Mouse (Mus musculus) heart, embryonic 12.5 days (tissue): ENCODE measurements around the gene Dhx15. TPM values are rescaled to one million over a fixed set of nuclear protein-coding genes. Genes with fewer than 3 reads are reported as not detected.

Source experiments
- ATAC-seq: fragments of 200-750 bp; cut with Nextera tagmentation; 2 replicates; pipeline ENCODE4 v1.8.0; 2017; ENCODE audit warnings: moderate TSS enrichment, moderate library complexity; ENCODE audit not compliant: insufficient number of reproducible peaks, low FRiP score
- H3K27ac ChIP-seq: fragments of 300-500 bp; sonication (generic); 2 replicates; pipeline ENCODE4 v1.5.1; 2016; ENCODE audit warnings: mild to moderate bottlenecking, moderate library complexity; ENCODE audit not compliant: poor library complexity, severe bottlenecking
- H3K27me3 ChIP-seq: fragments of 300-500 bp; sonication (generic); replicated peaks from 2 replicates; pipeline ENCODE4 v1.6.1; 2016; ENCODE audit warnings: mild to moderate bottlenecking, moderate library complexity
- H3K36me3 ChIP-seq: fragments of 300-500 bp; sonication (generic); 2 replicates; pipeline ENCODE4 v1.6.1; 2016; ENCODE audit warnings: mild to moderate bottlenecking, moderate library complexity
- H3K4me1 ChIP-seq: fragments of 300-500 bp; sonication (generic); replicated peaks from 2 replicates; pipeline ENCODE4 v1.6.1; 2016; ENCODE audit warnings: mild to moderate bottlenecking
- H3K4me2 ChIP-seq: fragments of 300-500 bp; sonication (generic); 2 replicates; pipeline ENCODE4 v1.6.1; 2016; ENCODE audit warnings: mild to moderate bottlenecking, moderate library complexity
- H3K4me3 ChIP-seq: fragments of 300-500 bp; sonication (generic); 2 replicates; pipeline ENCODE4 v1.5.1; 2016; ENCODE audit warnings: mild to moderate bottlenecking
- H3K9ac ChIP-seq: fragments of 300-500 bp; sonication (generic); 2 replicates; pipeline ENCODE4 v1.6.1; 2016; ENCODE audit warnings: mild to moderate bottlenecking, moderate library complexity
- H3K9me3 ChIP-seq: fragments of 300-500 bp; sonication (generic); replicated peaks from 2 replicates; pipeline ENCODE4 v1.6.1; 2016; ENCODE audit warnings: mild to moderate bottlenecking, moderate library complexity
- WGBS: fragments of 180-500 bp; shearing (Covaris S2); methylation state at CpG from one replicate; pipeline ENCODE4 v1.1.7; 2016; 5-methylcytosine and 5-hydroxymethylcytosine counted together
- polyA plus RNA-seq: library from polyadenylated mRNA; unstranded; fragments of >200 nt; fragmentation: Nextera tagmentation; extraction: Ambion mirVana; gene quantifications from 2 replicates; pipeline ENCODE4 v1.2.1, GENCODE M21; 2016

The Dhx15 gene
- polyA plus RNA-seq, 1 experiment from 2014 or later, result 105 TPM

DNA sequence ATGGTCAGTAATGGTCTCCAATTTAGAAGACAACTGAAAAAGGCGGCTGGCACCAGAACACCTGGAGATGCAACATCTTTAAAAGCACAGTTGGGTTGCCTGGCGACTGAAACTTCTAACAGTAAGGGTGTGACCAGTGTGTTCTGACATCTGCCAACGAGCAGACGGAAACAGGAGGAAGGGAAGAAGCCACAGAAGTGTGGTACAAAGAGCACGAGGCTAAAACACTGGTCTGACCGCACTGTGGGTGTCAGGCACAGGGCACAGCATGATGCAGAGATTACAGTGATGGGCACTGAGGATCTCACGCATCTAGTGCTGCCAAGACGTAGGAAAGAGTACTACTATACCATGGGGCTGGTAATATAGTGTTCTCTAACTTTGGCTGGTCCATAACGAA lies 48.4 kb downstream of the Dhx15 start:
- no peak overlapping the region for H3K27ac ChIP-seq
- H3K36me3 ChIP-seq, result peaks cover 33% of the 10 kb centered on the region
- ATAC-seq, result no peak
- no peaks in the 10 kb centered on the region for H3K27me3 ChIP-seq
- H3K9ac ChIP-seq, result no peak overlapping the region
- H3K4me2 ChIP-seq, result no peak overlapping the region
- H3K4me1 ChIP-seq, result no peaks in the 10 kb centered on the region
- WGBS, result 82% methylated on average over 9 of the region's 9 CpGs
- H3K9me3 ChIP-seq, result no peaks in the 10 kb centered on the region
- no peak overlapping the region for H3K4me3 ChIP-seq

DNA sequence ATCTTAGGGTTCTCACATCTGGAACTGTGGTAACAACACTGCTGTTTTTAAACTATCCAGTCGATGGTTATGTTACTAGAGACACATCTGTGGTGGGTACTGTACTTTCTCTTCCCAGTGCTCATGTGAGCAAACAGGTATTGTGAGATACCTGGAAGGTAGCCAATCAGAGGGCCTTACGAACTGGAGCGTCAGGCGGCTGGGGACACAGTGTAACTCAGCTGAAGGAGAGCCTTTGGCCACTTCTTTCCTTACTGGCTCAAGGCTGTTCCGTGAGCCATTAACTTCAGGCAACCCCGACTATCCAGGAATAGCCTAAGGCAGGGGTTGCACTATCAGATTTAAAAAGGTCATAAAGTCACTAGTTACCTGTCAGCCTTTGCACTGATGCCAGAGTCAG lies 51.5 kb downstream of the Dhx15 start:
- H3K27ac ChIP-seq, result no peak overlapping the region
- no peak overlapping the region for H3K4me3 ChIP-seq
- H3K27me3 ChIP-seq, result no peaks in the 10 kb centered on the region
- H3K9ac ChIP-seq, result no peak overlapping the region
- H3K36me3 ChIP-seq, result peaks cover 27% of the 10 kb centered on the region
- 86% methylated on average over 6 of the region's 6 CpGs for WGBS
- H3K4me2 ChIP-seq, result no peak overlapping the region
- ATAC-seq, result no peak
- H3K4me1 ChIP-seq, result no peaks in the 10 kb centered on the region
- no peaks in the 10 kb centered on the region for H3K9me3 ChIP-seq

DNA sequence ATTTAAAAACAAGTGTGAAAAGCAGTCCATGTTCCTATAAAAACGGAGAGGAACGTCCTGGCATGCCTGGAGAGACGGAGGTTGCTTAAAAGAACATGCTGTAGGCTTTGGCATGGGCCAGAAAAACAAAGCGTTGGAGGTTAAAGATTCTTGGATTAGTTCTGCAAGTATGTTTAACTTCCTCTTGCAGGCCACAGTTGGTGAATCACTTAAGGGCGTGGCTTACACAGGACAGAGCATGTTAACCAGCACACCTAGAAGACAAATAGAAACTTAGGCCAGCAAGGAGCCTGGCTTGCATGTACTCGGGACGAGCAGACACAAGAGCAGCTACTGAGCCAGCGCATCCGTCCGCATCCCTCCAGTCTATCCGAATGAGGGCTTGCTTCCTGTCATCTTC lies 52.2 kb downstream of the Dhx15 start:
- Histone ChIP-seq H3K9me3 (no peaks in the 10 kb centered on the region), H3K4me1 (no peaks in the 10 kb centered on the region), H3K27me3 (no peaks in the 10 kb centered on the region), H3K9ac (no peak overlapping the region), H3K4me2 (no peak overlapping the region), H3K4me3 (no peak overlapping the region), H3K27ac (no peak overlapping the region), H3K36me3 (peaks cover 27% of the 10 kb centered on the region)
- whole genome bisulfite sequencing, result 92% methylated on average over 11 of the region's 11 CpGs
- no peak for ATAC-seq

DNA sequence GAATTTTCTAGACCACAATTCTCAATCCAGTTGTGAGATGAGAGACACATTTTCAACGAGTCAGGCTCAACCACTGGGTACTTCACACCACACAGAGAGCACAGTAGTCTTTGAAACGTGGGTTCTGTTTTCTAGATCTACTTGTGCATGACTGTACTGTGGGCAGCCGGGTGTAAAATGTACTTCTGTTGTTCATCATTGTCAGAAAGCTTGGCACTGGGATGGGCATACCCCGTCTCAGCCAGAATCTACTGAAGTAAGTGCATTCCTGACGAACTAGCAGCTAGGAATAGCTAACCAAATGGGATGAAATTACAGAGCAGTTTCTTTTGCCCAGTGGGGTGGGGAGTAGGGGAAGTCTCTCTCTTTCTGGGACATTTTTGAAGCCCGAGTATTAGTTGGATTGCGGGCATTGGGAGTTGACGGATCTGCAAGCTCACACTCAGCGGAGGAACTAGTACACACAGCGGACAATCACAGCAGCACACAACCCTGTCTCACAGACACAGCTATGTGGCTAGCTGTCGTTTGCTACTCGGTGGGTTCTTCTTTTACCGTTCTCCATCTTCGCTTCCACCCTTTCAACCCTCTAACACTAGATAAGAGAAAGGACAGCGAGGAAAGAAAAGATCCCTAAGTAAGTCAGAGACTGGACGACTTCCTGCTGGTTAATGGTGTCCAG lies 54.7 kb downstream of the Dhx15 start:
- H3K9ac ChIP-seq, result no peak overlapping the region
- no peak for ATAC-seq
- no peaks in the 10 kb centered on the region for H3K9me3 ChIP-seq
- WGBS, result 69% methylated on average over 16 of the region's 16 CpGs
- no peaks in the 10 kb centered on the region for H3K4me1 ChIP-seq
- H3K27ac ChIP-seq, result no peak overlapping the region
- no peak overlapping the region for H3K4me3 ChIP-seq
- H3K36me3 ChIP-seq, result peaks cover 18% of the 10 kb centered on the region
- no peaks in the 10 kb centered on the region for H3K27me3 ChIP-seq
- H3K4me2 ChIP-seq, result no peak overlapping the region

DNA sequence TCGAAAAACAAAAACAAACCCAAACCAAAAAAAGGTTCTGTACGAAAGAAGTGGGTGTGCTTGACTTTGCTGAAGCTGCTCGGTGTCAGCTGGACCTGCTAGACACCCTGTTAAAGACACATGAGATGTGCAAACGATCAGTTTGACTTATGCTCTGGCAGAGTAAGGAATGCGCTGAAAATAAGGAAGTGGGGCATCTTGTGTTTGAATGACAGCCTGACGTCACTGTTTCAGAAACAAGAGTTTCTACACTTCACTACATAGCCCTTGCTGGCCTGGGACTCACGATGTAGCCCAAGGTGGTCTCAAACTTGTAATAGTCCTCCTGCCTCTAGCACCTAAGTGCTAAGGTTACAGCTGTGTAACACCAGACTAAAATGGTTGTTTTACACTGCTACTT lies 57.5 kb downstream of the Dhx15 start:
- H3K27ac ChIP-seq, result no peak overlapping the region
- 90% methylated on average over 7 of the region's 7 CpGs for WGBS
- ATAC-seq, result no peak
- H3K9me3 ChIP-seq, result no peaks in the 10 kb centered on the region
- no peak overlapping the region for H3K4me3 ChIP-seq
- H3K36me3 ChIP-seq, result peaks cover 6% of the 10 kb centered on the region
- no peak overlapping the region for H3K9ac ChIP-seq
- no peaks in the 10 kb centered on the region for H3K4me1 ChIP-seq
- no peak overlapping the region for H3K4me2 ChIP-seq
- H3K27me3 ChIP-seq, result no peaks in the 10 kb centered on the region

DNA sequence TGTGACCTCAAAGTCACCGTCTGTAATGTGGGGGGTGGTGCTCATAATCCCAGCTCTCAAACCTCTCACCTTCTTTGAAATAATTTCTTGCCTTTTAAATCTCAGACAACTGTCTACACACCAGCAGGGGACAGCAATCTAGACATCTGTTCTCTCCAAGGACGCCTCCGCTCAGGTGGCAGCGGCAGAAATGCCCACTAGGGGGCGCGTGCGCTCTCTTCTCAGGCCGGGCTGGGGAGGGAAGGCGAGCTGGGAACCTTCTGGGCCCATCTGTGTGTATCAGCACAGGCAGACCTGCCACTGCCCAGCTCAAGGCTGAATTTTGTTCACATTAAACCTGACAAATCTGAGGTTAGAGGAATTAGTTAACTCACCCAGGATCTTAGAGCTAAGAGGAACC lies 58.2 kb downstream of the Dhx15 start:
- H3K9ac ChIP-seq, result no peak overlapping the region
- WGBS, result 22% methylated on average over 9 of the region's 9 CpGs
- H3K4me3 ChIP-seq, result no peak overlapping the region
- no peaks in the 10 kb centered on the region for H3K4me1 ChIP-seq
- H3K9me3 ChIP-seq, result no peaks in the 10 kb centered on the region
- H3K36me3 ChIP-seq, result peaks cover 4% of the 10 kb centered on the region
- H3K27me3 ChIP-seq, result no peaks in the 10 kb centered on the region
- no peak for ATAC-seq
- no peak overlapping the region for H3K4me2 ChIP-seq
- no peak overlapping the region for H3K27ac ChIP-seq

DNA sequence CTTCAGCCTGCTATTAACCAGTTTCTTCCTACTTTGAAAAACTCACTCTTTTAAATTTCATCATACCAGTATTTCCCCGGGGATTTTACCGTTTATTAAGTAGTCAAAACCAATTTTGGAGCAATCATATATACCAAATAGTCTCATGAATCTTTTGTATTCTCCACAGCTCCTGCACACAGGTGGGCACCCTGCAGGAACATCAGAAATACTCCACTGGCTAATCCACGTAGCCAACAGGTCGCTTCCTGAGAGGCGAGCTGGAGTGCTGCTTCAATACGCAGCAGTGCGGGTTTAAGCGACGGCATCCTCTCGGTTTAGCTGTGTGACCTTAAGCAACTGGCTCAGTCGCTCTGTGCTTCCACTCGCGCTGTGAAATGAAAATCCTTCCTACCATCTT lies 58.9 kb downstream of the Dhx15 start:
- H3K36me3 ChIP-seq, result no peaks in the 10 kb centered on the region; the same call in none of the 2 replicates
- no peak overlapping the region for H3K4me2 ChIP-seq
- H3K4me3 ChIP-seq, result no peak overlapping the region
- 88% methylated on average over 13 of the region's 13 CpGs for WGBS
- no peaks in the 10 kb centered on the region for H3K27me3 ChIP-seq
- H3K27ac ChIP-seq, result no peak overlapping the region
- H3K9ac ChIP-seq, result no peak overlapping the region
- no peak for ATAC-seq
- H3K9me3 ChIP-seq, result no peaks in the 10 kb centered on the region
- H3K4me1 ChIP-seq, result no peaks in the 10 kb centered on the region

DNA sequence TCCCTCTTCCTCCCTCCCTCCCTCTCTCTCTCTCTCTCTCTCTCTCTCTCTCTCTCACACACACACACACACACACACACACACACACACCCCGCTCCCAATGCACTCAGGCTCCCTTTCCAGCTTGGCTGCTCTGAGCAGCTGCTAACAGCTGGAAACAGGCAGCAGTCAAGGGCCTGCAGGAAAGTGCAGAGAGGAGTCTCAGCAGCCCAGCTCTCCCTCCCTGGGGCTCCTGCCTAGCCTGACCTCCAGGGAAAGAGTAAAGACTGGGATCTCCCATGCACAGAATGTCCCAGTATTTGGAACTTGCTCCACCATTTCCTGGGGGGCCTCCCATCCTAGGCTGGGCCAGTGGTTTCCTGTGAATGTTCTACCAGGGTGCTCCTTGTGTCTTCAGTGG lies 59.8 kb downstream of the Dhx15 start:
- Histone ChIP-seq H3K4me1 (no peaks in the 10 kb centered on the region), H3K27ac (no peak overlapping the region), H3K36me3 (no peaks in the 10 kb centered on the region; the same call in none of the 2 replicates), H3K27me3 (no peaks in the 10 kb centered on the region), H3K9ac (no peak overlapping the region), H3K9me3 (no peaks in the 10 kb centered on the region), H3K4me2 (no peak overlapping the region), H3K4me3 (no peak overlapping the region)
- WGBS, result 44% methylated on average over 1 of the region's 1 CpGs
- ATAC-seq, result no peak

DNA sequence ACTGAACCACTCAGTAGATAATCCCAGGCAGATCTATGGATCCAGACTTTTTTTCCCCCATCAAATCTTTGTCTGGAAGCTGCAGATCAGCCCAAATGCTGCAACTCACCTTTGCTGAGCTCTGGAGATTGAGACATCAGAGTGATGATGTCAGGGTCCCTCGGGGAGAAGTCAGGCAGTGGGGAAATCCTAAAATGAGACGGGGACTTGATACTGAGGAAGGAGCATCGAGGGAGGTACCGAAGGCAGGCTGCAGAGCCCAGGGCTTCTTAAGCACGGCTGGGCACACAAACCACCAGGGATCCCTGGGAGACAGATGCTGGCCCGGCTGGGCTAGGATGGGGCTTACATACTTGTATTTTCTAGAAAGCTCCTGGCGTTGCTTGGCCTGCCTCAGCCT lies 64.1 kb downstream of the Dhx15 start:
- Histone ChIP-seq H3K27ac (no peak overlapping the region), H3K4me2 (no peak overlapping the region), H3K4me3 (no peak overlapping the region), H3K9me3 (no peaks in the 10 kb centered on the region), H3K4me1 (no peaks in the 10 kb centered on the region), H3K27me3 (no peaks in the 10 kb centered on the region), H3K36me3 (no peaks in the 10 kb centered on the region), H3K9ac (no peak overlapping the region)
- no peak for ATAC-seq
- WGBS, result 56% methylated on average over 7 of the region's 7 CpGs

DNA sequence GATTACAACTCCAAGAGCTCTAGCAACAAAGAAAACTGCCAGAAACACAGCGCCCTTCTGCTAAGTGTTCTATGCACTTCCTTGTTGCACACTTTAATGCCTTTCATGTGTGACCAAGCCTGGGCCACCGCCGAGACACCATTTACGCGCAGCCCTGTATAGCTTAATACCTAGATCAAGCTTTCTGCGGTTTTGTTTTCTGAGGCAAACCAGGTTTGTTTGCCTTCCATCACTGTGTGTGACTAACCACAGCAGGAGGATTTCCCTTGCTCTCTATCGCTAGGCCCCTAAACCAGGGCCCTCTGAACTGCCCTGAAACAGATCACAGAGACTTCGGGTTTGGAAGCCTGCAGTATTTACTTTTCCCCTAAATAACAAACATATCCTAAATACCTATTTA lies 64.5 kb downstream of the Dhx15 start:
- WGBS, result 72% methylated on average over 8 of the region's 8 CpGs
- H3K4me1 ChIP-seq, result no peaks in the 10 kb centered on the region
- H3K4me3 ChIP-seq, result no peak overlapping the region
- no peaks in the 10 kb centered on the region for H3K9me3 ChIP-seq
- no peak for ATAC-seq
- no peak overlapping the region for H3K4me2 ChIP-seq
- H3K9ac ChIP-seq, result no peak overlapping the region
- no peaks in the 10 kb centered on the region for H3K36me3 ChIP-seq
- H3K27ac ChIP-seq, result no peak overlapping the region
- no peaks in the 10 kb centered on the region for H3K27me3 ChIP-seq

DNA sequence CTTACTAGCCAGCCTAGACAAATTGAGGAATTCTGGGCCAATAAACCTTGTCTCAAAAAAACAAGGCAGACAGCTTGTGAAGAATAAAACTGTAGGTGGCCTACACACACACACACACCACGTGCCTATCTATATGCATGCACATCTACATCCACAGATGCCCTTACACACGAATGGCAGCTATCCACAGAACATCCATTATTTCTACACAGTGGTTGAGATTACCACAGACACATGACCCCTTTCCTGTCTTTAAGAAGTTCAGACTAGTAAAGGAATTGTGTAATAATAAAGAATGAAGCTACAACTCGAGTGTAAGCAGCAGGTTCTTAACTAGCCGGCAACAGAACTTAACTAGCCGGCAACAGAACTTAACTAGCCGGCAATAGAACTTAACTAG lies 68.2 kb downstream of the Dhx15 start:
- Histone ChIP-seq H3K4me2 (no peak overlapping the region), H3K9me3 (no peaks in the 10 kb centered on the region), H3K27me3 (no peaks in the 10 kb centered on the region; the same call in 1 of the 2 replicates), H3K4me1 (no peaks in the 10 kb centered on the region), H3K36me3 (no peaks in the 10 kb centered on the region), H3K27ac (no peak overlapping the region), H3K4me3 (no peak overlapping the region), H3K9ac (no peak overlapping the region)
- WGBS, result 75% methylated on average over 6 of the region's 6 CpGs
- ATAC-seq, result no peak

DNA sequence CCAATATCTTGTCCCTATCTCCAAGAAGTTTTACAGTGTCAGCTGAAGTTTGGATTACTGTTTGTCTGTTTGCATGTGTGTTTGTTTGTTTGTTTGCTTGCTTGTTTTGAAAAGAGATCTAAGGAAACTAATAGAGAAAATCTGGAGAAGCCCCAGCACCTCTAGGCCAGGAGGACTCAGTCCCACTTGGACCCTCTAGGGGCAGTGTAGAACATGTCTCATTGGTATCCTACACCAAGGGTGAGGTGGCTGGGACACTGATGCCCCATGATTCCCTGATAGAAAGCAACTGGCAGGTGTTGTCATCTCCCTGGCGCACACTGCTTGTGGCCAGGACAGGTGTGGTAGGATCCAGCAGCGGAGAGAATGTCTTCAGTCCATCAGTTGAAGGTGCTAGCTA lies 70.5 kb downstream of the Dhx15 start:
- Histone ChIP-seq H3K4me1 (peaks cover 6% of the 10 kb centered on the region), H3K27me3 (no peaks in the 10 kb centered on the region; the same call in 1 of the 2 replicates), H3K4me2 (no peak overlapping the region), H3K36me3 (no peaks in the 10 kb centered on the region), H3K9ac (no peak overlapping the region), H3K9me3 (no peaks in the 10 kb centered on the region), H3K27ac (no peak overlapping the region), H3K4me3 (no peak overlapping the region)
- no peak for ATAC-seq
- 41% methylated on average over 2 of the region's 2 CpGs for WGBS
